Mouse (Mus musculus) liver, embryonic 14.5 days (tissue): ENCODE data around the gene Rpl39. TPM values are rescaled to one million over a fixed set of nuclear protein-coding genes. Genes with fewer than 3 reads are reported as not detected.

Experiments used
- ATAC-seq: fragments of 200-750 bp; cut with Nextera tagmentation; 2 replicates; pipeline ENCODE4 v1.8.0; 2017; ENCODE audit warnings: moderate number of reproducible peaks, mild to moderate bottlenecking, moderate library complexity; ENCODE audit not compliant: insufficient read depth
- DNase-seq, 3 experiments: peaks; one replicate each; pipeline ENCODE4 v3.0.0-alpha.2; 2012 to 2013; ENCODE audit warnings: low read depth in 3 of 3, low spot score in 3 of 3
- H3K27ac ChIP-seq: fragments of 300-500 bp; sonication (generic); 2 replicates; pipeline ENCODE4 v1.5.1; 2014; ENCODE audit warnings: moderate library complexity, mild to moderate bottlenecking, control low read depth, inconsistent platforms
- H3K27me3 ChIP-seq: fragments of 300-500 bp; sonication (generic); 2 replicates; pipeline ENCODE4 v1.6.1; 2014; ENCODE audit warnings: mild to moderate bottlenecking, low read length, moderate library complexity; ENCODE audit not compliant: control insufficient read depth, insufficient read depth
- H3K36me3 ChIP-seq: fragments of 300-500 bp; sonication (generic); replicated peaks from 2 replicates; pipeline ENCODE4 v1.6.1; 2014; ENCODE audit warnings: low read depth; ENCODE audit not compliant: control insufficient read depth, insufficient read depth
- H3K4me1 ChIP-seq, 2 experiments: fragments of 200-500 bp in 1 of 2; fragments of 300-500 bp in 1 of 2; sonication (generic) in 1 of 2; replicated peaks; 2 replicates each; pipeline ENCODE4 v1.6.1; 2012 to 2014; ENCODE audit warnings: antibody characterized with exemption in 1 of 2, inconsistent platforms in 1 of 2, low read length in 1 of 2; ENCODE audit not compliant: control insufficient read depth in 2 of 2, insufficient read depth in 2 of 2
- H3K4me2 ChIP-seq: fragments of 300-500 bp; sonication (generic); 2 replicates; pipeline ENCODE4 v1.6.1; 2014; ENCODE audit warnings: low read depth, mild to moderate bottlenecking, control low read depth, moderate library complexity
- H3K4me3 ChIP-seq, 2 experiments: fragments of 200-500 bp in 1 of 2; fragments of 300-500 bp in 1 of 2; sonication (generic) in 1 of 2; 2 replicates each; pipeline ENCODE4 v1.5.1; 2012 to 2014; ENCODE audit warnings: low read depth in 2 of 2, low read length in 2 of 2, mild to moderate bottlenecking in 2 of 2, control low read depth in 1 of 2, inconsistent platforms in 1 of 2, moderate library complexity in 1 of 2; ENCODE audit not compliant: insufficient read depth in 1 of 2
- H3K9ac ChIP-seq: fragments of 300-500 bp; sonication (generic); replicated peaks from 2 replicates; pipeline ENCODE4 v1.6.1; 2014; ENCODE audit warnings: mild to moderate bottlenecking, control low read depth, moderate library complexity
- H3K9me3 ChIP-seq: fragments of 300-500 bp; sonication (generic); 2 replicates; pipeline ENCODE4 v1.6.1; 2016; ENCODE audit warnings: low read length, mixed read lengths; ENCODE audit not compliant: control insufficient read depth
- CTCF ChIP-seq: IDR thresholded peaks from 2 replicates; pipeline ENCODE4 v1.5.1; 2016; ENCODE audit warnings: antibody characterized with exemption, low read depth, control low read depth
- EP300 ChIP-seq: IDR thresholded peaks from 2 replicates; pipeline ENCODE4 v1.6.1; 2016; ENCODE audit warnings: antibody characterized with exemption, low read depth
- WGBS: fragments of 180-500 bp; shearing (Covaris S2); extraction: QIAGEN DNeasy Blood & Tissue Kit; methylation state at CpG from one replicate; pipeline ENCODE4 v1.1.7; 2014; ENCODE audit not compliant: insufficient replicate concordance; 5-methylcytosine and 5-hydroxymethylcytosine counted together
- polyA plus RNA-seq, 2 experiments: library from polyadenylated mRNA; depleted of rRNA in 1 of 2; stranded (reverse) in 1 of 2; unstranded in 1 of 2; fragments of >200 nt; fragmentation: Nextera tagmentation in 1 of 2; extraction: Ambion mirVana in 1 of 2; gene quantifications; 2 replicates each; pipeline versions ENCODE4 v1.2.1 to v1.2.3; 2012 to 2014

Gene Rpl39
- polyA plus RNA-seq, 2 experiments, result 564 to 615 TPM

- no peak overlapping the region for H3K27ac ChIP-seq
- WGBS, result 84% methylated on average over 3 of the region's 3 CpGs
- no peak for TF ChIP-seq EP300
- no peak for TF ChIP-seq CTCF
- no peaks in the 10 kb centered on the region for H3K9me3 ChIP-seq
- no peak overlapping the region for H3K9ac ChIP-seq
- ATAC-seq, result no peak
- H3K27me3 ChIP-seq, result no peaks in the 10 kb centered on the region
- no peaks in the 10 kb centered on the region for H3K4me1 ChIP-seq
- H3K4me2 ChIP-seq, result no peak overlapping the region
- DNase-seq, result no peak
- H3K36me3 ChIP-seq, result peaks cover 6% of the 10 kb centered on the region
- H3K4me3 ChIP-seq, result no peak overlapping the region
Observed at GRCm38 (mm10) chrX:37098681-37099080, 13.5 kb upstream of the Rpl39 start.

GRCm38 (mm10) chrX:37095106-37095768 lies 10.0 kb upstream of the Rpl39 start:
- Histone ChIP-seq H3K27me3 (no peaks in the 10 kb centered on the region), H3K4me2 (no peak overlapping the region), H3K27ac (no peak overlapping the region), H3K4me1 (no peaks in the 10 kb centered on the region), H3K9ac (no peak overlapping the region), H3K4me3 (no peak overlapping the region), H3K9me3 (no peaks in the 10 kb centered on the region), H3K36me3 (no peaks in the 10 kb centered on the region; the same call in none of the 2 replicates)
- ATAC-seq, result no peak
- TF ChIP-seq EP300, result no peak
- no peak for TF ChIP-seq CTCF
- 68% methylated on average over 11 of the region's 11 CpGs for WGBS
- no peak for DNase-seq

- TF ChIP-seq CTCF (no peak), EP300 (no peak)
- Histone ChIP-seq H3K27me3 (no peaks in the 10 kb centered on the region), H3K4me2 (no peak overlapping the region), H3K4me1 (no peaks in the 10 kb centered on the region; a peak in 1 of 4 replicates), H3K9me3 (no peaks in the 10 kb centered on the region), H3K27ac (no peak overlapping the region), H3K9ac (no peak overlapping the region), H3K4me3 (no peak overlapping the region), H3K36me3 (no peaks in the 10 kb centered on the region; the same call in 1 of the 2 replicates)
- ATAC-seq (no peak), DNase-seq (no peak)
- 76% methylated on average over 3 of the region's 3 CpGs for WGBS
Observed at GRCm38 (mm10) chrX:37091457-37091856, 6.3 kb upstream of the Rpl39 start.

DNA sequence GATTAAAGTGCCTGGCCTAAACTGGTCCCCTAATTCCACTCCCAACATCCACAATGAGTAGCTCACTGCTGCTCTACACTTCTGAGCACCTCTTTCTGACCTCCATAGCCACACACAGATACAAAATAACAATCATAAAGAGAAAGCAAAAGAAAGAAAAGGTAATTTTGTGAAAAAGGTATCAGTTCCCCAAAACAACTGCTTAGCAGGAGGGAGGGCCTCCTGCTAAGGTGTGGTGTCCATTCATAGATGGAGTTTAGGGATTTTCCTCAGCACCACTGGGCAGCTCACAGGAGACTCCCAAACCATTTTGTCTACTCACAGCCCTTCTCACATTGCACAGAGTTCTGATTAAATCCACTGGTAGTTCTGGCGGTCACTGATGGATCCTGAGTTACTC lies 3.6 kb upstream of the Rpl39 start:
- H3K4me3 ChIP-seq, result no peak overlapping the region
- H3K4me2 ChIP-seq, result no peak overlapping the region
- no peaks in the 10 kb centered on the region for H3K9me3 ChIP-seq
- H3K9ac ChIP-seq, result no peak overlapping the region
- H3K27me3 ChIP-seq, result no peaks in the 10 kb centered on the region
- H3K27ac ChIP-seq, result no peak overlapping the region
- TF ChIP-seq CTCF, result no peak
- 65% methylated on average over 1 of the region's 1 CpGs for WGBS
- ATAC-seq, result no peak
- H3K4me1 ChIP-seq, result peaks cover 0 to 6% of the 10 kb centered on the region in 2 experiments; a peak in 1 of 4 replicates
- no peaks in the 10 kb centered on the region; the same call in 1 of the 2 replicates for H3K36me3 ChIP-seq
- DNase-seq, result no peak

DNA sequence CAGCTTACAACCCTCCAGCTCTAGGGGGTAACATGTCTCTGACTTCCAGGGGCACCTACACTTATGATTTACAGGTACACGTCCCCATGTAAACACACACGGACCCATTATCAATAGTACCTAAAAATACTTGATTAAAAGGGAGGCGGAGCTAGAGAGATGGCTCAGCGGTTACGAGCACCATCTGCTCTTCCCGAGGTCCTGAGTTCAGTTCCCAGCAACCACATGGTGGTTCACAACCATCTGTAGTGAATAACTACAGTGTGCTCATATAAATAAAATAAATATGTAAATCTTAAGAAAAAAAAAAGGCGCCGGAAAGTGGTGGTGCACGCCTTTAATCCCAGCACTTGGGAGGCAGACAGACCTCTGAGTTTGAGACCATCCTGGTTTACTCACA lies 463 bp upstream of the Rpl39 start:
- TF ChIP-seq CTCF (no peak), EP300 (no peak)
- peak overlapping the region; percentile 75 for H3K4me2 ChIP-seq
- peak overlapping the region; percentile 77 for H3K27ac ChIP-seq
- H3K27me3 ChIP-seq, result no peaks in the 10 kb centered on the region
- peak overlapping the region; percentile 83 for H3K9ac ChIP-seq
- H3K4me1 ChIP-seq, result peaks cover 0 to 7% of the 10 kb centered on the region in 2 experiments; a peak in 1 of 4 replicates
- peaks cover 17% of the 10 kb centered on the region for H3K36me3 ChIP-seq
- ATAC-seq, result peak; percentile 70
- WGBS, result 16% methylated on average over 9 of the region's 9 CpGs
- H3K9me3 ChIP-seq, result no peaks in the 10 kb centered on the region
- peak in 1 of 3 experiments; percentile 27 for DNase-seq
- peak overlapping the region; percentile 71 to 83 for H3K4me3 ChIP-seq
